Mouse (Mus musculus) thymus, adult 2 months (tissue): ENCODE measurements at regions not wholly inside any gene's neighbourhood (a gene's known extent, or its start where the extent isn't known, plus 50 kb on each side); places are given as distances from the start of the nearest gene placed in this dataset.

ENCODE experiments used
- DNase-seq: peaks from one replicate; pipeline ENCODE4 v3.0.0; 2021
- H3K27ac ChIP-seq: fragments of 200-500 bp; 2 replicates; pipeline ENCODE4 v1.5.1; 2012; ENCODE audit warnings: low read length, control low read depth; ENCODE audit not compliant: control insufficient read depth, insufficient read depth
- H3K27me3 ChIP-seq: fragments of 200-500 bp; 2 replicates; pipeline ENCODE4 v1.6.1; 2012; ENCODE audit warnings: mild to moderate bottlenecking, low read length, moderate library complexity, mixed read lengths; ENCODE audit not compliant: control insufficient read depth, insufficient read depth
- H3K36me3 ChIP-seq: fragments of 200-500 bp; 2 replicates; pipeline ENCODE4 v1.6.1; 2012; ENCODE audit warnings: mild to moderate bottlenecking, low read length, moderate library complexity; ENCODE audit not compliant: control insufficient read depth, insufficient read depth
- H3K4me1 ChIP-seq: fragments of 200-500 bp; replicated peaks from 2 replicates; pipeline ENCODE4 v1.6.1; 2012; ENCODE audit warnings: low read length; ENCODE audit not compliant: control insufficient read depth, insufficient read depth
- H3K4me3 ChIP-seq: fragments of 200-500 bp; 2 replicates; pipeline ENCODE4 v1.5.1; 2012; ENCODE audit warnings: mild to moderate bottlenecking, low read length, control low read depth, moderate library complexity; ENCODE audit not compliant: control insufficient read depth, insufficient read depth
- CTCF ChIP-seq: fragments of 200-500 bp; IDR thresholded peaks from 2 replicates; pipeline ENCODE4 v1.5.1; 2012; ENCODE audit warnings: mild to moderate bottlenecking, control low read depth, low read length, moderate library complexity, borderline replicate concordance; ENCODE audit not compliant: control insufficient read depth, poor library complexity, insufficient read depth; ENCODE audit errors: extremely low read depth
- POLR2A ChIP-seq: fragments of 200-500 bp; IDR thresholded peaks from 2 replicates; pipeline ENCODE4 v1.6.1; 2012; ENCODE audit warnings: mild to moderate bottlenecking, low read length, control low read depth, moderate library complexity; ENCODE audit not compliant: control insufficient read depth, poor library complexity, insufficient read depth; ENCODE audit errors: extremely low read depth
- WGBS: fragments of 180-500 bp; shearing (Covaris S2); methylation state at CpG from one replicate; pipeline ENCODE4 v1.1.7; 2018; 5-methylcytosine and 5-hydroxymethylcytosine counted together

DNA sequence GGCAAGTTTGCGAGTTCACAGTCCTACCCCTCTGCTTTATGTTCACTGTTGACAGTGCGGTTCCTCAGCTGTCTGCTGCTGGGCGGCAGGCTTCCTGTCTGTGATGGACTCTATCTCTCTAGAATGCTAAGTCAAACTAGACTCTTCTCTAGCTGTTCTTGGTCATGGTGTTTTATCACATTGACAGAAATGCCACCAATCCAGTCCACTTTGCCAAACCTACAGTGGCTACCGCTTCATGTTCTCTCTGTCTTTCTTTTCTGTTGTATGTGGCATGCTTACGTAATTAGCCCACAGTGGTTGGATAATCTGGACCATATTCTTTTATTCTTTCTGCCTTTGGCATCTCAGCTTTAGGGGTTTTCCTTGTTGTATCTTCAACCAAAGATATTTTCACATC is 174.5 kb downstream of the 1700010I14Rik start:
- no peaks in the 10 kb centered on the region for H3K36me3 ChIP-seq
- no peaks in the 10 kb centered on the region for H3K27me3 ChIP-seq
- H3K4me3 ChIP-seq: no peak overlapping the region
- H3K27ac ChIP-seq: no peak overlapping the region
- TF ChIP-seq CTCF (no peak), POLR2A (no peak)
- WGBS: 92% methylated on average over 5 of the region's 5 CpGs
- DNase-seq: no peak
- H3K4me1 ChIP-seq: no peaks in the 10 kb centered on the region

DNA sequence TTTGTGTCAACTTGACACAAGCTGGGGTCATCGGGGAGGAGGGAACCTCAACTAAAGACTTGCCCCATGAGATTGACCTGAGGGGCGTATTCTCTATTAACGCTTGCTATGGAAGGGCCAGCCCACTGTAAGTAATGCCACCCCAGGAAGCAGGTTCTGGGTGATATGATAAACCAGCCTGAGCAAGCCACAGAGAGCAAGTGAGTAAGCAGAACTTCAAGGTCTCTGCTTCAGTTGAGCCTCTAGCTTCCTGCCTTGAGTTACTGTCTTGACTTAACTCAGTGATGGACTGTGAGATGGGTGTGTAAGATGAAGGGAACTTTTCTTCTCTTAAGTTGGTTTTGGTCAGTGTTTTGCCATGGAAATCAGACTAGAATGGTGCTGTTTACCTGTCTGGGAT is 175.2 kb downstream of the 1700010I14Rik start:
- DNase-seq: no peak
- Histone ChIP-seq H3K36me3 (no peaks in the 10 kb centered on the region), H3K4me1 (no peaks in the 10 kb centered on the region), H3K27me3 (no peaks in the 10 kb centered on the region), H3K4me3 (no peak overlapping the region), H3K27ac (no peak overlapping the region)
- TF ChIP-seq POLR2A: no peak
- TF ChIP-seq CTCF: no peak
- WGBS: 75% methylated on average over 3 of the region's 3 CpGs

DNA sequence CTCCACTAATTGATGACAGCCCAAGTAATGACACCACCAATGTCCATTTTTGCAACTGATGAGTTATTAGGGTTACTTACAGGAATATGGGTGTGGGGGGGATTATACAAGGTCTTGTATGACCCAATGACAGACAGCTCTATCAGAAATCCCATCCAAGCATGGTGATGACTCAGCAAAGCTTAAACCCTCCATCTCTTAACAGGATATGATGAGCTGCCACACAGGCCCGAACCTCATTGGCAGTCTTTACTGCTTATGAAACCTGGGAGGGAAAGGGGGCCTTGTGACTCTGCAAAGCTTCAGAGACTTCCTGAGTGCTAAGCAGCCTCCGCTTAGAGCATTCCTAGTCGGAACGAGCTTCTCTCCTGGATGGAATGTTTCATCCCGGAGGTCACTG is 176.4 kb downstream of the 1700010I14Rik start:
- 87% methylated on average over 5 of the region's 5 CpGs for WGBS
- Histone ChIP-seq H3K4me1 (no peaks in the 10 kb centered on the region), H3K27ac (no peak overlapping the region), H3K27me3 (no peaks in the 10 kb centered on the region), H3K36me3 (no peaks in the 10 kb centered on the region), H3K4me3 (no peak overlapping the region)
- TF ChIP-seq CTCF (no peak), POLR2A (no peak)
- DNase-seq: no peak

DNA sequence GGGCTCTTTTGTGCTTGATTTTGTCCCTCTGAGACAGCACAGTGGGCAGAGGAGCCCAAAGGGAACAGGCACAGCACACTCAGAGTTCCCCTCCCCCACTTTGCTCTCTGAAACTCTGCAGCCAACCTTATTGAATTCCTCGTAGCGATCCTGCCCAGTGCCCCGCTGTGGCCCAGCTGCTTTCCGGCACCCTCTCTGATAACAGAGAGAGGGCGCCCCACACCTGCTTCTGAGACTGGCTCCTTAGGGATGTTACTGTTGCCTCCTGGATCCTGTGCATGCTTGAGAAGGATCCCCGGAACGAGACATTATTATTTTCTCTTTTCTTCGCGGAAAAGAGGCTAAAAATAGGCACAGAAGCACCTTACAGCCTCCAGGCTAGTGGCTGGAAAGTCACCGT is 179.0 kb downstream of the 1700010I14Rik start:
- Histone ChIP-seq H3K36me3 (no peaks in the 10 kb centered on the region), H3K27me3 (no peaks in the 10 kb centered on the region), H3K4me1 (no peaks in the 10 kb centered on the region), H3K4me3 (no peak overlapping the region), H3K27ac (no peak overlapping the region)
- no peak for DNase-seq
- 4% methylated on average over 10 of the region's 10 CpGs for WGBS
- TF ChIP-seq CTCF: no peak
- no peak for TF ChIP-seq POLR2A

DNA sequence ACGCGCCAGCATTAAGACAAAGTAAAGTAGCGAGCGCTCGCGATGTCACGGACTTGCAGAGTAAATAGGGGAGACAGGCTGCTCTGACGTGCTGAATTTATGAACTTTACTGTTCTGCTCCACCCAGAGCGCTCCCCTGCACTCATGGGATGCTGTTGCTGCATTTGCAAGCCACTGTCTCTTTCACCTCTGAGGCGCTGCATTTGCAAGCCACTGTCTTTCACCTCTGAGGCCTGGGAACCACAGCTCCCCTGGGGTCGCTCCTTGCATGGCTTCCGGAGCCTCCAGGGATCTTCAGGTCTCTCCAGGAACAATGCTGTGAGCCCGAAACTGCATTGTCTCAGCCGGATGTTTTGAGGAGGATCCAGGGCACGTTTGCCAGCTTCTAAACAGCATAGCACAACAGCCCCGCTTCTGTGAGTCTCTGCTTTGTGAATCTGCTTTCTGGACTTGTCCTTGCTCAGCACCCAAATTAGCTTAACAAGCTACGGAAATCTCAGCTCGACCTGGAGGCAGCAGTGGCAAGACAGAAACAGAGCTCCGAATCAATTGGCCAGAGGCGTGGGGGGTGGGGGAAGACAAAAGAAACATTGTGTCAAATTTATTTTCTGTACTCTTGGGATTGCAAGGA is 179.6 kb downstream of the 1700010I14Rik start:
- Histone ChIP-seq H3K27ac (no peak overlapping the region), H3K36me3 (no peaks in the 10 kb centered on the region), H3K4me3 (no peak overlapping the region), H3K27me3 (no peaks in the 10 kb centered on the region), H3K4me1 (no peaks in the 10 kb centered on the region)
- no peak for DNase-seq
- 5% methylated on average over 20 of the region's 20 CpGs for WGBS
- no peak for TF ChIP-seq CTCF
- no peak for TF ChIP-seq POLR2A

DNA sequence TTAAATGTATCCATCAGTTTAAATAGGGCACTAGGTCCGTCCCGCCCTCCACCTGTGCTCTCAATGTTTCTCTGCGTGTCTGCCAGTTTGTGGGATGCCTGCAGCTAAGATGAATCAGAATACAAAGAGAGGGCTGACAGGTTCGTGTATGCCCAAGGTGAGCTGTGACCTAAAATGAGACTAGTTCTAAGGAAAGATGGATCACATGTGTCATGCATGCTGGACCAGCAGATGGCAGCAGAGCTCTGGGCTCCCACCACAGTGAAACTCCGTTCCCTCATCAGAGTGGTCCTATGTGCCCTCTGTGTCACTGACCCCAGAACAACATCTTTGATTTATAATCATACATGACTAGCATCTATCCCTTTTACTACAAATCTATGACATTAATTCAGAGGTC is 180.3 kb downstream of the 1700010I14Rik start:
- no peaks in the 10 kb centered on the region for H3K4me1 ChIP-seq
- no peaks in the 10 kb centered on the region for H3K36me3 ChIP-seq
- H3K4me3 ChIP-seq: no peak overlapping the region
- H3K27me3 ChIP-seq: no peaks in the 10 kb centered on the region
- TF ChIP-seq CTCF: peak; percentile 21; the same call in 1 of the 2 replicates
- TF ChIP-seq POLR2A: no peak
- no peak overlapping the region for H3K27ac ChIP-seq
- 6% methylated on average over 5 of the region's 5 CpGs for WGBS
- DNase-seq: peak; percentile 27

DNA sequence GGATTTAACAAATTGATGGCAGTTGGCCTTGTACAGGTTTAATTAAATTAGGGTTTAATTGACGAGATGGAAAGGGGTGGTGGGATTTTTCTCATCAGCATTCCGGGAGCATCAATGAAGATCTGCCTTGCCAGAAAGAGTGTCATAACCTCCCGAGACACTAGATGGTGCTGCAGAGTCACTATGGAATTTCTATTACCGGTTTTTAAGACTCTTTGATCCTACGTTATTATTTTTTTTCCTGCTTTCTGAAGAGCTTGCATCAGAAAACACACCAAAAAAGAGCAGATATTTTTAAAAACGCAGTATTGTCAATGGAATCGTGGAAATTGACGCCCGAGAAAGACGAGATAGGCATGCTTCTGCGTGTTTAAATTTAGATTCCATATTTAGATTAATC is 181.2 kb downstream of the 1700010I14Rik start:
- peak; percentile 41 for DNase-seq
- H3K27me3 ChIP-seq: no peaks in the 10 kb centered on the region
- no peaks in the 10 kb centered on the region for H3K4me1 ChIP-seq
- H3K27ac ChIP-seq: no peak overlapping the region
- TF ChIP-seq POLR2A (no peak), CTCF (no peak)
- WGBS: 25% methylated on average over 11 of the region's 11 CpGs
- H3K4me3 ChIP-seq: no peak overlapping the region
- H3K36me3 ChIP-seq: no peaks in the 10 kb centered on the region
